Mouse (Mus musculus): Measurements from ENCODE around the gene Shisal2a. TPM values are rescaled to one million over a fixed set of nuclear protein-coding genes. Genes with fewer than 3 reads are reported as not detected.
A peak's percentile ranks its signal among the peaks of the same experiment; 100 is the strongest.

The Shisal2a gene
- total RNA-seq, 2 experiments from 2014 or later = not detected

GRCm38 (mm10) chr4:108329840-108330239 lies 53.3 kb downstream of the Shisal2a start:
- H3K27ac ChIP-seq = no peak overlapping the region
- no peak overlapping the region for H3K4me3 ChIP-seq
- intact Hi-C loops (cut with DNase I) = loop anchor here (5.0 kb wide), 4 partner anchors 213 to 438 kb away; no protein-coding TSS in a partner anchor
- no peak for TF ChIP-seq CTCF (IDR thresholded peaks at IDR 0.05)
- no peak for DNase-seq (ENCODE audit: extremely low spot score in 1 of 2, low spot score in 2 of 2)

DNA sequence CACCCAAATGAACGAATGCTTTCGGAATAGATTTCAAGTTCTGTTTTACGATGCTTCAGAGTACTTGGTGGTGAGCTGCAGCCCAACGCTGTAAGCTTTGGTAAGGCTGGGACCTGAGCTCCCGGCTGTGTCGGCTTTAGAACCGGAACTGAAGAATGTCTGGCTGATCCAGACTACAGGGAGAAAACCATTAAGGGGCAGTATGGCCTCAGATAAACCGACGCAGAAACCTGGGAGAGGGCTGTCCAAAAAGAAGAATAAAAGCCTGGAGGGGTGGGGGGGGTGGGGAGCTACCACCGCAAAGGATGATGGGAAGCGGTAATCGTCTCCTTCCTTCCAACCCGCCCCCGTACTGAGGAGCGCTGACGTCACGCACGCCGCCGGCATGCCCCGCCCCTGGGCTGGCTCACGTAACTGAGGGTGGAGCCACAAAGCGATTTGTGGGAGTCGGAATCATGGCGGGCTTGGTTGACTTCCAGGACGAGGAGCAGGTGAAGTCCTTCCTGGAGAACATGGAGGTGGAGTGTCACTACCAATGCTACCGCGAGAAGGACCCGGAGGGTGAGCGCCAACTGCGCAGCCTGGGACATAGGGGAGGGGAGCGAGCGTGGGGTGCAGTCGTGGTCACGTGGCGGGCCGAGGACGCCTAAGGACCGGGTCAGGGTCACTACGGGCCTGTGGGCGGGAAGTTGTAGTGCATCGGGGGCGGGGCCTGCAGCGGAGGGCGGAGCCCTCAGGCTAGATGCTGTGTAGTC lies 55.2 kb downstream of the Shisal2a start, which contains the start of gene Coa7:
Gene Coa7 (plus strand): TSS at position 411 of the 755 bp plus-strand sequence.
- intact Hi-C loops (cut with DNase I) = loop anchor here (1.0 to 5.0 kb wide), 5 partner anchors 27 to 436 kb away; partner anchors contain the start of gene Zyg11b
- DNase-seq (ENCODE audit: extremely low spot score in 1 of 2, low spot score in 2 of 2) = peak; percentile 95 to 98
- peak within 1 kb of the TSS; percentile 99 for H3K27ac ChIP-seq
- peak within 1 kb of the TSS; percentile 69 for H3K4me3 ChIP-seq
- TF ChIP-seq CTCF (IDR thresholded peaks at IDR 0.05) = no peak

DNA sequence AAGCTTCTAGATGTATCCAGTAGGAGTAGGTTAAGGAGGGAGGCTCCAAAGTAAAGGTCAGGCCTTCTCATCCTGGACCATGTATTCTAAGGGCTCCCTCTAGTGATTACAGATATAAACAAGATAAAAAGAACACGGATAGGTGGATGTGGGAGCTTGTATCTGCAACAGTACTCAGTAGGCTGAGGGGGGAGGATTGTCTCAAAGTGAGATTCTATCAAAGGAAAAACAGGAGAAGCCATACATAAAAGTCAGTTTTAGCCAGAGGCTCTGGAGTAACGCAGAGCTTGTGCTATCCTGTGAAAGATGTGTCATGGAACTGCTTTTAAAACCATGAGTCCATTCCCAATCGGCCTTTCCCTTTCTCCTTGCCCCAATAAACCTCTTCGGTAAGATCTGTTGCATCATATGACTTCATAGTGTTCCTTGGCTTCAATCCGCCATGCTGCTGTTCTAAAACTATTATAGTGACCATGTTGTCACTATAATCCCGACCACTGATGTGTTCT lies 56.0 kb downstream of the Shisal2a start:
- peak; percentile 63 for TF ChIP-seq CTCF (IDR thresholded peaks at IDR 0.05)
- Histone ChIP-seq H3K4me3 (peak overlapping the region; percentile 69), H3K27ac (peak overlapping the region; percentile 99)
- DNase-seq (ENCODE audit: extremely low spot score in 1 of 2, low spot score in 2 of 2) = peak; percentile 12 to 27
- intact Hi-C loops (cut with DNase I) = loop anchor here (1.0 to 5.0 kb wide), 5 partner anchors 26 to 435 kb away; partner anchors contain the start of gene Zyg11b

DNA sequence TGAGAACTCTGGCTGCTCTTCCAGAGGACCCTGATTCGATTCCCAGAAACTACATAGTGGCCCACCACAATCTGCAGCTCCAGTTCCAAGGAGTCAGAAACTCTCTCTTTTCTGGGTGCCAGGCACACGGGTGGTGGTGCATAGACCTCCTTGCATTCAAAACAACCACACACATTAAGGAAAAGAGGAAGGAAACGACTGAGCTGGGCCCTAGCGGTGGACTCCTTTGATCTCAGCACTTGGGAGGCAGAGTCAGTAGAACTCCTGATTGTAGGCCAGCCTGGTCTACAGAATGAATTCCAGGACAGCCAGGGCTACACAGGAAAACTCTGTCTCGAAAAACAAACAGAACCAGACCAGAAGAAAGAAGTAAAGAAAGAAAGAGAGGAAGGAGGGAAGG lies 59.6 kb downstream of the Shisal2a start:
- Histone ChIP-seq H3K4me3 (no peak overlapping the region), H3K27ac (no peak overlapping the region)
- no peak for TF ChIP-seq CTCF (IDR thresholded peaks at IDR 0.05)
- intact Hi-C loops (cut with DNase I) = no loop called here
- DNase-seq (ENCODE audit: extremely low spot score in 1 of 2, low spot score in 2 of 2) = no peak

- intact Hi-C loops (cut with DNase I) = no loop called here
- DNase-seq (ENCODE audit: extremely low spot score in 1 of 2, low spot score in 2 of 2) = no peak
- Histone ChIP-seq H3K27ac (no peak overlapping the region), H3K4me3 (no peak overlapping the region)
- TF ChIP-seq CTCF (IDR thresholded peaks at IDR 0.05) = no peak
Measured at GRCm38 (mm10) chr4:108320627-108321380, 62.3 kb downstream of the Shisal2a start.

DNA sequence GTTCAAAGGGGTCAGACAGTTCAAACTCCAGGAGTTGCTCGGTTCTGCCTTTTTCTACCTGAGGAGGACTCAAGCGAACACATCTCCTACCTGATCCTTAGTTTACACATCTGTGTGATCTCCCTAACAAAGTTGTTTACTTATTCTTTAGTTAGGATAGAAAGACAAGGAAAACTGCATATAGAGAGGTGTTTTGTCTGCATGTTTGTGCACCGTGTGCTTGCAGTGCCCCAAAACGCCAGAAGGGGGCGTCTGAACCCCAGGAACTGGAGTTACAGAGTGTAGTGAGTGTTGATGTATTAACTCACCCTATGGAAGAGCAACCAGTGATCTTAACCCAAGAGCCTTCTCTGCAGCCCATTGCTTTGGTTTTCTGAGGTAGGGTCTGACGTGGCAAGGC lies 63.4 kb downstream of the Shisal2a start:
- DNase-seq (ENCODE audit: extremely low spot score in 1 of 2, low spot score in 2 of 2) = no peak
- intact Hi-C loops (cut with DNase I) = no loop called here

GRCm38 (mm10) chr4:108318649-108319615 lies 64.2 kb downstream of the Shisal2a start:
- intact Hi-C loops (cut with DNase I) = no loop called here
- Histone ChIP-seq H3K27ac (no peak overlapping the region), H3K4me3 (no peak overlapping the region)
- DNase-seq (ENCODE audit: extremely low spot score in 1 of 2, low spot score in 2 of 2) = no peak
- TF ChIP-seq CTCF (IDR thresholded peaks at IDR 0.05) = no peak

More for the DNA sequence above, 63.4 kb downstream of the Shisal2a start:
- TF ChIP-seq CTCF (IDR thresholded peaks at IDR 0.05) = peak; percentile 20; the same call in 1 of the 2 replicates
- H3K4me3 ChIP-seq = no peak overlapping the region
- no peak overlapping the region for H3K27ac ChIP-seq

Other genes starting within 250 kb of the Shisal2a start
- gene Scp2, start 238.4 kb downstream of the Shisal2a start, total RNA-seq (2021) = 100 to 1,000 TPM in 1 of 2 experiments, 10 to 100 TPM in 1; 90.3 to 100 TPM
- 10 to 100 TPM; 12.8 to 14.8 TPM for gene Echdc2, start 217.9 kb downstream of the Shisal2a start, total RNA-seq (2021)
- gene Zyg11a, start 165.3 kb downstream of the Shisal2a start, total RNA-seq (2021) = not detected
- gene Zyg11b, start 82.3 kb downstream of the Shisal2a start, total RNA-seq (2021) = 10 to 100 TPM; 96.7 to 98.7 TPM
- gene Coa7, start 55.2 kb downstream of the Shisal2a start, total RNA-seq (2021) = 10 to 100 TPM; 24.1 to 28.5 TPM
- gene Gpx7, start 23.6 kb upstream of the Shisal2a start, total RNA-seq (2021) = 1 to 10 TPM; 4.7 to 4.8 TPM
- 10 to 100 TPM; 40.9 to 43.5 TPM for gene Tut4, start 76.1 kb upstream of the Shisal2a start, total RNA-seq (2021)
- gene Prpf38a, start 196.0 kb upstream of the Shisal2a start, total RNA-seq (2021) = 10 to 100 TPM; 28.5 to 29.3 TPM
- not detected for gene Orc1, start 196.1 kb upstream of the Shisal2a start, total RNA-seq (2021)
- 10 to 100 TPM; 35.5 to 40.3 TPM for gene Cc2d1b, start 236.6 kb upstream of the Shisal2a start, total RNA-seq (2021)

Data from left cerebral cortex, adult 2 months (tissue).